Mouse (Mus musculus) cerebellum, adult 2 months (tissue): ENCODE data around the gene Ltbp1.

Source experiments
- CTCF ChIP-seq: fragments of 200-500 bp; IDR thresholded peaks from 2 replicates; pipeline ENCODE4 v1.5.1; 2011; ENCODE audit warnings: low read depth, mild to moderate bottlenecking, control low read depth, low read length, moderate library complexity, borderline replicate concordance; ENCODE audit not compliant: insufficient read depth
- POLR2A ChIP-seq: fragments of 200-500 bp; IDR thresholded peaks from 2 replicates; pipeline ENCODE4 v1.6.1; 2011; ENCODE audit warnings: low read length, control low read depth, borderline replicate concordance; ENCODE audit not compliant: insufficient read depth

- TF ChIP-seq CTCF: no peak
- no peak for TF ChIP-seq POLR2A
Measured at GRCm38 (mm10) chr17:75333759-75334158, 328.4 kb downstream of the Ltbp1 start.
